Mouse (Mus musculus) embryonic facial prominence, embryonic 14.5 days (tissue): ENCODE data around the gene Ctns. TPM values are rescaled to one million over a fixed set of nuclear protein-coding genes. Genes with fewer than 3 reads are reported as not detected.
A peak's percentile ranks its signal among the peaks of the same experiment; 100 is the strongest.

Source experiments
- ATAC-seq: fragments of 200-750 bp; cut with Nextera tagmentation; 2 replicates; pipeline ENCODE4 v1.8.0; 2017; ENCODE audit warnings: low read depth, moderate number of reproducible peaks, moderate TSS enrichment
- DNase-seq: peaks from one replicate; pipeline ENCODE4 v3.0.0-alpha.2; 2015; ENCODE audit warnings: low spot score
- H3K27ac ChIP-seq: fragments of 300-500 bp; sonication (generic); replicated peaks from 2 replicates; pipeline ENCODE4 v1.5.1; 2014; ENCODE audit warnings: low read depth, mild to moderate bottlenecking, low read length, moderate library complexity
- H3K27me3 ChIP-seq: fragments of 300-500 bp; sonication (generic); replicated peaks from 2 replicates; pipeline ENCODE4 v1.6.1; 2014; ENCODE audit warnings: low read length; ENCODE audit not compliant: control insufficient read depth, insufficient read depth
- H3K36me3 ChIP-seq: fragments of 300-500 bp; sonication (generic); 2 replicates; pipeline ENCODE4 v1.6.1; 2014; ENCODE audit warnings: low read length, mixed read lengths; ENCODE audit not compliant: control insufficient read depth, insufficient read depth
- H3K4me1 ChIP-seq: fragments of 300-500 bp; sonication (generic); 2 replicates; pipeline ENCODE4 v1.6.1; 2014; ENCODE audit warnings: antibody characterized with exemption, low read length; ENCODE audit not compliant: control insufficient read depth, insufficient read depth
- H3K4me2 ChIP-seq: fragments of 300-500 bp; sonication (generic); 2 replicates; pipeline ENCODE4 v1.6.1; 2014; ENCODE audit warnings: low read depth, mild to moderate bottlenecking, low read length, moderate library complexity, mixed read lengths
- H3K4me3 ChIP-seq: fragments of 300-500 bp; sonication (generic); 2 replicates; pipeline ENCODE4 v1.5.1; 2014; ENCODE audit warnings: low read depth, mild to moderate bottlenecking, low read length
- H3K9ac ChIP-seq: fragments of 300-500 bp; sonication (generic); 2 replicates; pipeline ENCODE4 v1.6.1; 2014; ENCODE audit warnings: low read depth, mild to moderate bottlenecking, low read length, moderate library complexity, mixed read lengths
- H3K9me3 ChIP-seq: fragments of 300-500 bp; sonication (generic); 2 replicates; pipeline ENCODE4 v1.6.1; 2016; ENCODE audit warnings: low read length; ENCODE audit not compliant: control insufficient read depth
- WGBS: fragments of 180-500 bp; shearing (Covaris S2); extraction: QIAGEN DNeasy Blood & Tissue Kit; methylation state at CpG from one replicate; pipeline ENCODE4 v1.1.7; 2014; 5-methylcytosine and 5-hydroxymethylcytosine counted together
- polyA plus RNA-seq: library from polyadenylated mRNA; unstranded; fragments of >200 nt; fragmentation: Nextera tagmentation; extraction: Ambion mirVana; gene quantifications from 2 replicates; pipeline ENCODE4 v1.2.1, GENCODE M21; 2014

The Ctns gene
- polyA plus RNA-seq, 1 experiment from 2014 or later, result 18.8 TPM

GRCm38 (mm10) chr11:73168576-73168975 lies 30.3 kb downstream of the Ctns start:
- Histone ChIP-seq H3K27ac (no peak overlapping the region), H3K36me3 (peaks cover 13% of the 10 kb centered on the region), H3K4me1 (no peaks in the 10 kb centered on the region), H3K4me3 (no peak overlapping the region), H3K9me3 (no peaks in the 10 kb centered on the region), H3K4me2 (no peak overlapping the region), H3K27me3 (no peaks in the 10 kb centered on the region), H3K9ac (no peak overlapping the region)
- WGBS, result 77% methylated on average over 6 of the region's 6 CpGs
- DNase-seq, result no peak
- no peak for ATAC-seq

- Histone ChIP-seq H3K4me3 (no peak overlapping the region), H3K36me3 (peaks cover 8% of the 10 kb centered on the region), H3K27ac (no peak overlapping the region), H3K9ac (no peak overlapping the region), H3K4me2 (no peak overlapping the region), H3K27me3 (no peaks in the 10 kb centered on the region), H3K9me3 (no peaks in the 10 kb centered on the region), H3K4me1 (no peaks in the 10 kb centered on the region)
- ATAC-seq (no peak), DNase-seq (no peak)
- WGBS, result 81% methylated on average over 8 of the region's 8 CpGs
Observed at GRCm38 (mm10) chr11:73168071-73168470, 30.8 kb downstream of the Ctns start.

GRCm38 (mm10) chr11:73162284-73162683 lies 36.6 kb downstream of the Ctns start:
- Histone ChIP-seq H3K27me3 (peaks cover 30% of the 10 kb centered on the region), H3K9ac (no peak overlapping the region), H3K9me3 (no peaks in the 10 kb centered on the region), H3K4me1 (0 out of 2 replicates have a peak, but pooled peaks cover 5% of the 10 kb centered on the region), H3K4me2 (no peak overlapping the region), H3K4me3 (no peak overlapping the region), H3K36me3 (no peaks in the 10 kb centered on the region), H3K27ac (no peak overlapping the region)
- no peak for DNase-seq
- no peak for ATAC-seq
- WGBS, result 76% methylated on average over 5 of the region's 5 CpGs

GRCm38 (mm10) chr11:73161616-73162015 lies 37.2 kb downstream of the Ctns start:
- Histone ChIP-seq H3K27ac (no peak overlapping the region), H3K9me3 (no peaks in the 10 kb centered on the region), H3K9ac (no peak overlapping the region), H3K36me3 (no peaks in the 10 kb centered on the region), H3K27me3 (peaks cover 30% of the 10 kb centered on the region), H3K4me1 (0 out of 2 replicates have a peak, but pooled peaks cover 5% of the 10 kb centered on the region), H3K4me3 (no peak overlapping the region), H3K4me2 (no peak overlapping the region)
- 83% methylated on average over 4 of the region's 4 CpGs for WGBS
- DNase-seq (no peak), ATAC-seq (no peak)

- DNase-seq, result peak; percentile 47
- 0 out of 2 replicates have a peak, but pooled peaks cover 5% of the 10 kb centered on the region for H3K4me1 ChIP-seq
- no peak for ATAC-seq
- WGBS, result 23% methylated on average over 6 of the region's 6 CpGs
- H3K9me3 ChIP-seq, result no peaks in the 10 kb centered on the region
- no peaks in the 10 kb centered on the region for H3K36me3 ChIP-seq
- no peak overlapping the region for H3K27ac ChIP-seq
- H3K27me3 ChIP-seq, result peaks cover 30% of the 10 kb centered on the region
- H3K4me2 ChIP-seq, result peak overlapping the region; percentile 84
- H3K9ac ChIP-seq, result peak overlapping the region; percentile 61; the same call in 1 of the 2 replicates
- peak overlapping the region; percentile 48 for H3K4me3 ChIP-seq
Observed at GRCm38 (mm10) chr11:73160811-73161200, 38.0 kb downstream of the Ctns start.

- no peaks in the 10 kb centered on the region for H3K36me3 ChIP-seq
- WGBS, result 4% methylated on average over 30 of the region's 49 CpGs
- peaks cover 30% of the 10 kb centered on the region for H3K27me3 ChIP-seq
- H3K9ac ChIP-seq, result peak within 1 kb of the TSS; percentile 61
- peak; percentile 55 for DNase-seq
- peak; percentile 77; the same call in 1 of the 2 replicates for ATAC-seq
- peak within 1 kb of the TSS; percentile 84 for H3K4me2 ChIP-seq
- 0 out of 2 replicates have a peak, but pooled peaks cover 5% of the 10 kb centered on the region for H3K4me1 ChIP-seq
- H3K9me3 ChIP-seq, result no peaks in the 10 kb centered on the region
- peak within 1 kb of the TSS; percentile 48 for H3K4me3 ChIP-seq
- H3K27ac ChIP-seq, result no peak within 1 kb of the TSS
Observed at GRCm38 (mm10) chr11:73159957-73160810, 38.7 kb downstream of the Ctns start, which contains the start of gene P2rx5. Gene P2rx5, plus strand, starts transcription at chr11:73160421.

- DNase-seq, result peak; percentile 27
- Histone ChIP-seq H3K27ac (no peak overlapping the region), H3K9ac (no peak overlapping the region), H3K9me3 (no peaks in the 10 kb centered on the region), H3K4me2 (no peak overlapping the region), H3K4me3 (no peak overlapping the region), H3K36me3 (no peaks in the 10 kb centered on the region), H3K27me3 (peaks cover 14% of the 10 kb centered on the region; the same call in 1 of the 2 replicates), H3K4me1 (no peaks in the 10 kb centered on the region)
- no peak for ATAC-seq
- WGBS, result 59% methylated on average over 6 of the region's 6 CpGs
Observed at GRCm38 (mm10) chr11:73155071-73155470, 43.8 kb downstream of the Ctns start.

- H3K9me3 ChIP-seq, result no peaks in the 10 kb centered on the region
- H3K27me3 ChIP-seq, result no peaks in the 10 kb centered on the region
- no peak overlapping the region for H3K27ac ChIP-seq
- DNase-seq (no peak), ATAC-seq (no peak)
- WGBS, result 78% methylated on average over 9 of the region's 9 CpGs
- H3K4me3 ChIP-seq, result no peak overlapping the region
- H3K36me3 ChIP-seq, result no peaks in the 10 kb centered on the region
- H3K4me2 ChIP-seq, result no peak overlapping the region
- no peaks in the 10 kb centered on the region for H3K4me1 ChIP-seq
- no peak overlapping the region for H3K9ac ChIP-seq
Observed at GRCm38 (mm10) chr11:73148209-73148608, 50.6 kb downstream of the Ctns start.
